In genomic region chr10:80732611-80733101, GRCm38 (mm10) we compare ENCODE assay signal across 13 mouse cellular contexts.
"Had no signal": no experiment of that assay in that cellular context is flagged by ENCODE, and none has a peak within 500 bp of the region (broad histone marks: within the 10 kb centered on the region; RNA-seq: fewer than 3 reads in every experiment).

No protein-coding gene starts in this region.

- H3K9me3 ChIP-seq: limb, embryonic 10.5 days; liver, embryonic 15.5 days; midbrain, embryonic 15.5 days; neural tube, embryonic 13.5 days had no signal

- H3K9ac ChIP-seq: liver, embryonic 15.5 days; midbrain, embryonic 15.5 days; neural tube, embryonic 13.5 days had no signal

- ATAC-seq: lung, postnatal 0 days; midbrain, embryonic 15.5 days had no signal

- H3K27ac ChIP-seq: left cerebral cortex, adult 2 months; limb, embryonic 10.5 days; liver, embryonic 15.5 days; midbrain, embryonic 15.5 days; neural tube, embryonic 13.5 days; stomach, postnatal 0 days had no signal

- H3K4me2 ChIP-seq: liver, embryonic 11.5 days; liver, embryonic 15.5 days; midbrain, embryonic 11.5 days; midbrain, embryonic 15.5 days; neural tube, embryonic 13.5 days had no signal

- DNase-seq: lung, adult 2 months; lung, postnatal 36 days; retina, postnatal 1 day; thymus, postnatal 4 days had no signal

- H3K27me3 ChIP-seq: liver, embryonic 15.5 days; midbrain, embryonic 15.5 days; neural tube, embryonic 13.5 days had no signal

- H3K4me1 ChIP-seq: limb, embryonic 10.5 days had no signal

- H3K4me3 ChIP-seq: left cerebral cortex, adult 2 months; limb, embryonic 10.5 days; liver, embryonic 15.5 days; midbrain, embryonic 15.5 days; neural tube, embryonic 13.5 days had no signal
